Mouse (Mus musculus) limb, embryonic 14.5 days (tissue): Measurements from ENCODE around the gene Fbp2. TPM values are rescaled to one million over a fixed set of nuclear protein-coding genes. Genes with fewer than 3 reads are reported as not detected.
A peak's percentile ranks its signal among the peaks of the same experiment; 100 is the strongest.
"Not testable (repeated sequence)": the region's sequence is repeated elsewhere in the genome, so short reads cannot be mapped to it uniquely, and the experiment has no call there.

ENCODE experiments used
- ATAC-seq: fragments of 200-750 bp; cut with Nextera tagmentation; 2 replicates; pipeline ENCODE4 v1.8.0; 2017; ENCODE audit warnings: low read depth, moderate number of reproducible peaks, moderate TSS enrichment; ENCODE audit not compliant: low FRiP score
- DNase-seq: peaks from one replicate; pipeline ENCODE4 v3.0.0-alpha.2; 2015; ENCODE audit warnings: low spot score
- H3K27ac ChIP-seq: fragments of 300-500 bp; sonication (generic); replicated peaks from 2 replicates; pipeline ENCODE4 v1.5.1; 2014; ENCODE audit warnings: low read depth, mild to moderate bottlenecking, low read length, moderate library complexity, mixed read lengths
- H3K27me3 ChIP-seq: fragments of 300-500 bp; sonication (generic); 2 replicates; pipeline ENCODE4 v1.6.1; 2014; ENCODE audit warnings: low read length, mixed read lengths; ENCODE audit not compliant: control insufficient read depth, insufficient read depth
- H3K36me3 ChIP-seq: fragments of 300-500 bp; sonication (generic); 2 replicates; pipeline ENCODE4 v1.6.1; 2014; ENCODE audit warnings: mild to moderate bottlenecking, low read length, moderate library complexity, mixed read lengths; ENCODE audit not compliant: control insufficient read depth, insufficient read depth
- H3K4me1 ChIP-seq: fragments of 300-500 bp; sonication (generic); 2 replicates; pipeline ENCODE4 v1.6.1; 2014; ENCODE audit warnings: antibody characterized with exemption, low read length, mixed read lengths; ENCODE audit not compliant: control insufficient read depth, insufficient read depth
- H3K4me2 ChIP-seq: fragments of 300-500 bp; sonication (generic); replicated peaks from 2 replicates; pipeline ENCODE4 v1.6.1; 2014; ENCODE audit warnings: low read depth, mild to moderate bottlenecking, low read length, moderate library complexity; ENCODE audit not compliant: severe bottlenecking
- H3K4me3 ChIP-seq: fragments of 300-500 bp; sonication (generic); replicated peaks from 2 replicates; pipeline ENCODE4 v1.5.1; 2014; ENCODE audit warnings: low read length
- H3K9ac ChIP-seq: fragments of 300-500 bp; sonication (generic); 2 replicates; pipeline ENCODE4 v1.6.1; 2014; ENCODE audit warnings: mild to moderate bottlenecking, low read depth, low read length, moderate library complexity; ENCODE audit not compliant: severe bottlenecking
- H3K9me3 ChIP-seq: fragments of 300-500 bp; sonication (generic); 2 replicates; pipeline ENCODE4 v1.6.1; 2016; ENCODE audit warnings: low read length; ENCODE audit not compliant: control insufficient read depth
- POLR2A ChIP-seq: fragments of 200-500 bp; IDR thresholded peaks from 2 replicates; pipeline ENCODE4 v1.8.0; 2012; ENCODE audit warnings: inconsistent platforms, mild to moderate bottlenecking, moderate library complexity, borderline replicate concordance; ENCODE audit not compliant: insufficient read depth, insufficient read length; ENCODE audit errors: extremely low read depth
- WGBS: fragments of 180-500 bp; shearing (Covaris S2); extraction: QIAGEN DNeasy Blood & Tissue Kit; methylation state at CpG from one replicate; pipeline ENCODE4 v1.1.7; 2014; 5-methylcytosine and 5-hydroxymethylcytosine counted together
- polyA plus RNA-seq, 2 experiments: library from polyadenylated mRNA; depleted of rRNA in 1 of 2; stranded (reverse) in 1 of 2; unstranded in 1 of 2; fragments of >200 nt; fragmentation: Nextera tagmentation in 1 of 2; extraction: Ambion mirVana in 1 of 2; gene quantifications; 2 replicates each; pipeline versions ENCODE4 v1.2.1 to v1.2.3; 2012 to 2014

Gene Fbp2
- polyA plus RNA-seq, 2 experiments: 1.4 to 1.8 TPM

GRCm38 (mm10) chr13:62865651-62866315, 7.6 kb upstream of the Fbp2 start:
- Histone ChIP-seq H3K27ac (peak overlapping the region; percentile 84), H3K27me3 (no peaks in the 10 kb centered on the region), H3K36me3 (no peaks in the 10 kb centered on the region), H3K9ac (no peak overlapping the region), H3K4me1 (peaks cover 32% of the 10 kb centered on the region), H3K4me2 (peak overlapping the region; percentile 25; the same call in 1 of the 2 replicates), H3K9me3 (no peaks in the 10 kb centered on the region), H3K4me3 (no peak overlapping the region)
- WGBS: 29% methylated on average over 11 of the region's 11 CpGs
- ATAC-seq: peak; percentile 90
- TF ChIP-seq POLR2A: no peak
- DNase-seq: peak; percentile 80

GRCm38 (mm10) chr13:62863771-62864170, 5.5 kb upstream of the Fbp2 start:
- TF ChIP-seq POLR2A: no peak
- H3K4me3 ChIP-seq: no peak overlapping the region
- ATAC-seq: no peak
- no peak overlapping the region for H3K9ac ChIP-seq
- no peaks in the 10 kb centered on the region for H3K27me3 ChIP-seq
- peaks cover 33% of the 10 kb centered on the region for H3K4me1 ChIP-seq
- H3K4me2 ChIP-seq: no peak overlapping the region
- H3K9me3 ChIP-seq: no peaks in the 10 kb centered on the region
- no peak for DNase-seq
- 71% methylated on average over 6 of the region's 6 CpGs for WGBS
- H3K27ac ChIP-seq: 0 out of 2 replicates have a peak overlapping the region, but pooled peaks have one; percentile 84
- no peaks in the 10 kb centered on the region for H3K36me3 ChIP-seq

- no peak overlapping the region for H3K27ac ChIP-seq
- no peak overlapping the region for H3K9ac ChIP-seq
- no peak overlapping the region for H3K4me2 ChIP-seq
- H3K27me3 ChIP-seq: no peaks in the 10 kb centered on the region
- ATAC-seq: no peak
- no peak for DNase-seq
- peaks cover 39% of the 10 kb centered on the region for H3K4me1 ChIP-seq
- TF ChIP-seq POLR2A: no peak
- H3K4me3 ChIP-seq: no peak overlapping the region
- 91% methylated on average over 3 of the region's 3 CpGs for WGBS
- H3K9me3 ChIP-seq: no peaks in the 10 kb centered on the region
- H3K36me3 ChIP-seq: no peaks in the 10 kb centered on the region
Measured at GRCm38 (mm10) chr13:62862875-62863274, 4.7 kb upstream of the Fbp2 start.

- no peaks in the 10 kb centered on the region for H3K9me3 ChIP-seq
- ATAC-seq (no peak), DNase-seq (no peak)
- no peaks in the 10 kb centered on the region for H3K36me3 ChIP-seq
- no peaks in the 10 kb centered on the region for H3K27me3 ChIP-seq
- peaks cover 21% of the 10 kb centered on the region; the same call in 1 of the 2 replicates for H3K4me1 ChIP-seq
- H3K27ac ChIP-seq: no peak overlapping the region
- TF ChIP-seq POLR2A: no peak
- 90% methylated on average over 4 of the region's 4 CpGs for WGBS
- H3K4me3 ChIP-seq: no peak overlapping the region
- H3K9ac ChIP-seq: no peak overlapping the region
- no peak overlapping the region for H3K4me2 ChIP-seq
Measured at GRCm38 (mm10) chr13:62860068-62860467, 1.8 kb upstream of the Fbp2 start.

- not testable (repeated sequence) for H3K9ac ChIP-seq, DNase-seq, H3K9me3 ChIP-seq, H3K4me2 ChIP-seq, H3K27ac ChIP-seq, H3K4me3 ChIP-seq, H3K27me3 ChIP-seq, ATAC-seq, H3K36me3 ChIP-seq
- H3K4me1 ChIP-seq: peaks cover 13% of the 10 kb centered on the region; the same call in 1 of the 2 replicates
- WGBS: 82% methylated on average over 10 of the region's 10 CpGs
Measured at GRCm38 (mm10) chr13:62859251-62859650, 1.0 kb upstream of the Fbp2 start.
